Mouse (Mus musculus): ENCODE data around the gene Dgcr6. TPM values are rescaled to one million over a fixed set of nuclear protein-coding genes. Genes with fewer than 3 reads are reported as not detected.
"Not testable (repeated sequence)": the region's sequence is repeated elsewhere in the genome, so short reads cannot be mapped to it uniquely, and the experiment has no call there.

Gene Dgcr6
- 102 and 104 TPM in 2 replicates for polyA plus RNA-seq (2012; rRNA removed)

GRCm38 (mm10) chr16:18052731-18053202 lies at the start of gene Dgcr6:
Gene Dgcr6 (plus strand): TSS chr16:18052860.
- 5% methylated on average over 11 of the region's 11 CpGs for WGBS
- DNase-seq: peak; percentile 85 to 86

GRCm38 (mm10) chr16:18004589-18004988 lies 48.1 kb upstream of the Dgcr6 start:
- no peak for TF ChIP-seq CTCF (IDR thresholded peaks at IDR 0.05; ENCODE audit: borderline replicate concordance, insufficient read depth, low read depth, low read length)
- TF ChIP-seq POLR2A (IDR thresholded peaks at IDR 0.05; ENCODE audit: borderline replicate concordance, insufficient read depth, low read length): no peak
- Histone ChIP-seq H3K27ac (ENCODE audit: insufficient read depth, low read length) (no peak overlapping the region), H3K4me1 (ENCODE audit: control insufficient read depth, insufficient read depth, low read length) (no peaks in the 10 kb centered on the region), H3K4me3 (replicated peaks; ENCODE audit: insufficient read depth, low read depth, low read length) (no peak overlapping the region), H3K27me3 (ENCODE audit: control insufficient read depth, insufficient read depth, low read length) (no peaks in the 10 kb centered on the region)
- WGBS: 68% methylated on average over 5 of the region's 5 CpGs
- no peak for DNase-seq

More at GRCm38 (mm10) chr16:18052731-18053202, at the start of gene Dgcr6:
- H3K4me1 ChIP-seq (ENCODE audit: control insufficient read depth, insufficient read depth, low read length): peaks cover 6% of the 10 kb centered on the region; the same call in 1 of the 2 replicates
- peak within 1 kb of the TSS; percentile 4 for H3K4me3 ChIP-seq (replicated peaks; ENCODE audit: insufficient read depth, low read depth, low read length)
- H3K27ac ChIP-seq (ENCODE audit: insufficient read depth, low read length): peak within 1 kb of the TSS; percentile 51; the same call in 1 of the 2 replicates
- no peaks in the 10 kb centered on the region for H3K27me3 ChIP-seq (ENCODE audit: control insufficient read depth, insufficient read depth, low read length)
- no peak for TF ChIP-seq POLR2A (IDR thresholded peaks at IDR 0.05; ENCODE audit: borderline replicate concordance, insufficient read depth, low read length)
- peak; percentile 79 for TF ChIP-seq CTCF (IDR thresholded peaks at IDR 0.05; ENCODE audit: borderline replicate concordance, insufficient read depth, low read depth, low read length)

GRCm38 (mm10) chr16:18007083-18007482 lies 45.6 kb upstream of the Dgcr6 start:
- no peak overlapping the region for H3K4me3 ChIP-seq (replicated peaks; ENCODE audit: insufficient read depth, low read depth, low read length)
- no peak overlapping the region for H3K27ac ChIP-seq (ENCODE audit: insufficient read depth, low read length)
- no peaks in the 10 kb centered on the region for H3K27me3 ChIP-seq (ENCODE audit: control insufficient read depth, insufficient read depth, low read length)
- no peaks in the 10 kb centered on the region for H3K4me1 ChIP-seq (ENCODE audit: control insufficient read depth, insufficient read depth, low read length)
- TF ChIP-seq POLR2A (IDR thresholded peaks at IDR 0.05; ENCODE audit: borderline replicate concordance, insufficient read depth, low read length) (no peak), CTCF (IDR thresholded peaks at IDR 0.05; ENCODE audit: borderline replicate concordance, insufficient read depth, low read depth, low read length) (no peak)
- no peak for DNase-seq
- 30% methylated on average over 4 of the region's 4 CpGs for WGBS

- Histone ChIP-seq H3K4me3 (replicated peaks; ENCODE audit: insufficient read depth, low read depth, low read length) (no peak overlapping the region), H3K27ac (ENCODE audit: insufficient read depth, low read length) (no peak overlapping the region), H3K27me3 (ENCODE audit: control insufficient read depth, insufficient read depth, low read length) (no peaks in the 10 kb centered on the region), H3K4me1 (ENCODE audit: control insufficient read depth, insufficient read depth, low read length) (no peaks in the 10 kb centered on the region)
- no peak for DNase-seq
- WGBS: 72% methylated on average over 6 of the region's 6 CpGs
- TF ChIP-seq POLR2A (IDR thresholded peaks at IDR 0.05; ENCODE audit: borderline replicate concordance, insufficient read depth, low read length) (no peak), CTCF (IDR thresholded peaks at IDR 0.05; ENCODE audit: borderline replicate concordance, insufficient read depth, low read depth, low read length) (no peak)
Measured at GRCm38 (mm10) chr16:18011101-18011500, 41.6 kb upstream of the Dgcr6 start.

- H3K27ac ChIP-seq (ENCODE audit: insufficient read depth, low read length); H3K27me3 ChIP-seq (ENCODE audit: control insufficient read depth, insufficient read depth, low read length); H3K4me3 ChIP-seq (replicated peaks; ENCODE audit: insufficient read depth, low read depth, low read length); H3K4me1 ChIP-seq (ENCODE audit: control insufficient read depth, insufficient read depth, low read length); DNase-seq: not testable (repeated sequence)
- WGBS: 76% methylated on average over 4 of the region's 4 CpGs
Measured at GRCm38 (mm10) chr16:18016482-18016881, 36.2 kb upstream of the Dgcr6 start.

GRCm38 (mm10) chr16:18022780-18023557 lies 29.7 kb upstream of the Dgcr6 start:
- no peaks in the 10 kb centered on the region for H3K27me3 ChIP-seq (ENCODE audit: control insufficient read depth, insufficient read depth, low read length)
- no peaks in the 10 kb centered on the region for H3K4me1 ChIP-seq (ENCODE audit: control insufficient read depth, insufficient read depth, low read length)
- H3K4me3 ChIP-seq (replicated peaks; ENCODE audit: insufficient read depth, low read depth, low read length): no peak overlapping the region
- DNase-seq: no peak
- no peak for TF ChIP-seq CTCF (IDR thresholded peaks at IDR 0.05; ENCODE audit: borderline replicate concordance, insufficient read depth, low read depth, low read length)
- TF ChIP-seq POLR2A (IDR thresholded peaks at IDR 0.05; ENCODE audit: borderline replicate concordance, insufficient read depth, low read length): no peak
- no peak overlapping the region for H3K27ac ChIP-seq (ENCODE audit: insufficient read depth, low read length)
- 68% methylated on average over 8 of the region's 8 CpGs for WGBS

- DNase-seq: no peak
- 52% methylated on average over 2 of the region's 2 CpGs for WGBS
- H3K4me3 ChIP-seq (replicated peaks; ENCODE audit: insufficient read depth, low read depth, low read length): no peak overlapping the region
- H3K27ac ChIP-seq (ENCODE audit: insufficient read depth, low read length): no peak overlapping the region
- no peaks in the 10 kb centered on the region for H3K27me3 ChIP-seq (ENCODE audit: control insufficient read depth, insufficient read depth, low read length)
- no peaks in the 10 kb centered on the region for H3K4me1 ChIP-seq (ENCODE audit: control insufficient read depth, insufficient read depth, low read length)
- no peak for TF ChIP-seq CTCF (IDR thresholded peaks at IDR 0.05; ENCODE audit: borderline replicate concordance, insufficient read depth, low read depth, low read length)
- no peak for TF ChIP-seq POLR2A (IDR thresholded peaks at IDR 0.05; ENCODE audit: borderline replicate concordance, insufficient read depth, low read length)
Measured at GRCm38 (mm10) chr16:18027371-18027770, 25.3 kb upstream of the Dgcr6 start.

- 48% methylated on average over 2 of the region's 2 CpGs for WGBS
- H3K27me3 ChIP-seq (ENCODE audit: control insufficient read depth, insufficient read depth, low read length): no peaks in the 10 kb centered on the region
- no peak overlapping the region for H3K4me3 ChIP-seq (replicated peaks; ENCODE audit: insufficient read depth, low read depth, low read length)
- peak; percentile 0; the same call in 1 of the 2 replicates for TF ChIP-seq CTCF (IDR thresholded peaks at IDR 0.05; ENCODE audit: borderline replicate concordance, insufficient read depth, low read depth, low read length)
- TF ChIP-seq POLR2A (IDR thresholded peaks at IDR 0.05; ENCODE audit: borderline replicate concordance, insufficient read depth, low read length): no peak
- no peaks in the 10 kb centered on the region for H3K4me1 ChIP-seq (ENCODE audit: control insufficient read depth, insufficient read depth, low read length)
- DNase-seq: peak in 1 of 2 experiments; percentile 11
- no peak overlapping the region for H3K27ac ChIP-seq (ENCODE audit: insufficient read depth, low read length)
Measured at GRCm38 (mm10) chr16:18031752-18032151, 20.9 kb upstream of the Dgcr6 start.
